Mouse (Mus musculus): ENCODE results near the gene Ehbp1.

Gene Ehbp1

GRCm38 (mm10) chr11:22196776-22197175 lies 145.3 kb downstream of the Ehbp1 start:
- no peak for DNase-seq (ENCODE audit: low read depth, low spot score)

GRCm38 (mm10) chr11:22194607-22195006 lies 147.5 kb downstream of the Ehbp1 start:
- DNase-seq (ENCODE audit: low read depth, low spot score), result no peak

- no peak for DNase-seq (ENCODE audit: low read depth, low spot score)
Observed at GRCm38 (mm10) chr11:22190576-22190975, 151.5 kb downstream of the Ehbp1 start.

GRCm38 (mm10) chr11:22189970-22190369 lies 152.1 kb downstream of the Ehbp1 start:
- DNase-seq (ENCODE audit: low read depth, low spot score), result no peak

GRCm38 (mm10) chr11:22181530-22182501 lies 160.3 kb downstream of the Ehbp1 start:
- DNase-seq (ENCODE audit: low read depth, low spot score), result no peak

GRCm38 (mm10) chr11:22180146-22180545 lies 161.9 kb downstream of the Ehbp1 start:
- no peak for DNase-seq (ENCODE audit: low read depth, low spot score)

- no peak for DNase-seq (ENCODE audit: low read depth, low spot score)
Observed at GRCm38 (mm10) chr11:22178569-22178968, 163.5 kb downstream of the Ehbp1 start.

GRCm38 (mm10) chr11:22174311-22174710 lies 167.8 kb downstream of the Ehbp1 start:
- no peak for DNase-seq (ENCODE audit: low read depth, low spot score)

- DNase-seq (ENCODE audit: low read depth, low spot score), result no peak
Observed at GRCm38 (mm10) chr11:22170962-22171638, 171.0 kb downstream of the Ehbp1 start.

GRCm38 (mm10) chr11:22157882-22158281 lies 184.2 kb downstream of the Ehbp1 start:
- DNase-seq (ENCODE audit: low read depth, low spot score), result no peak

GRCm38 (mm10) chr11:22156182-22156581 lies 185.9 kb downstream of the Ehbp1 start:
- no peak for DNase-seq (ENCODE audit: low read depth, low spot score)

- DNase-seq (ENCODE audit: low read depth, low spot score), result no peak
Observed at GRCm38 (mm10) chr11:22155366-22156095, 186.6 kb downstream of the Ehbp1 start.

GRCm38 (mm10) chr11:22154501-22155294 lies 187.4 kb downstream of the Ehbp1 start:
- no peak for DNase-seq (ENCODE audit: low read depth, low spot score)

- no peak for DNase-seq (ENCODE audit: low read depth, low spot score)
Observed at GRCm38 (mm10) chr11:22140737-22141136, 201.4 kb downstream of the Ehbp1 start.

- DNase-seq (ENCODE audit: low read depth, low spot score), result no peak
Observed at GRCm38 (mm10) chr11:22138466-22138865, 203.6 kb downstream of the Ehbp1 start.

GRCm38 (mm10) chr11:22125188-22125587 lies 216.9 kb downstream of the Ehbp1 start:
- peak; percentile 35 for DNase-seq (ENCODE audit: low read depth, low spot score)

GRCm38 (mm10) chr11:22118853-22119252 lies 223.2 kb downstream of the Ehbp1 start:
- DNase-seq (ENCODE audit: low read depth, low spot score), result no peak

GRCm38 (mm10) chr11:22112161-22112560 lies 229.9 kb downstream of the Ehbp1 start:
- DNase-seq (ENCODE audit: low read depth, low spot score), result no peak

- no peak for DNase-seq (ENCODE audit: low read depth, low spot score)
Observed at GRCm38 (mm10) chr11:22089346-22089745, 252.7 kb downstream of the Ehbp1 start.

- no peak for DNase-seq (ENCODE audit: low read depth, low spot score)
Observed at GRCm38 (mm10) chr11:22063352-22063751, 278.7 kb downstream of the Ehbp1 start.

- no peak for DNase-seq (ENCODE audit: low read depth, low spot score)
Observed at GRCm38 (mm10) chr11:22061660-22062059, 280.4 kb downstream of the Ehbp1 start.
